In the genomic region with DNA sequence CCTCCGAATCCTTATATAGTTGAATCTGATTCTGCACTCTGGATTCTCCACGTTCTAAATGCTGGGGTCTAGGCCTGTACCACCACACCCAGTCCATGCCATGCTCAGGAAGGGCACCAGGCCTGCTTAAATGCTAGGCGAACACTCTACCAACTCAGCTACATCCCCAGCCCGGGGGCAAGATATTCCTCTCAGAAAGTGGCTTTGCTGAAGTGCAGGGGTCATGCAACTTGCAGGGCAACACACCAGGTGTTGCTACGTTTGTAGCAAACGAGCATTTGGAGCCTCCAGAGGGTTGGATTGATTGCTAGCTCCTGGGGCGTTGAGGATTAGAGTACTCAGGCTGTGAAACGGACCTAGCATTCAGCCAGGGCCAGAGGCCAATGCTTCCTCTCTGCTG, we compare ENCODE assay signal across 8 mouse cellular contexts. TPM values are rescaled to one million over a fixed set of nuclear protein-coding genes. Genes with fewer than 3 reads are reported as not detected.
DNase-seq lines count a peak whose midpoint lies in the region; ATAC-seq and TF ChIP-seq lines count a peak whose summit lies in the region.

No protein-coding gene starts in this region.

- H3K9ac ChIP-seq in heart, embryonic 11.5 days (ENCODE audit: low read depth, low read length) = 0 out of 2 replicates have a peak overlapping the region, but pooled peaks have one; percentile 49
- H3K9ac ChIP-seq in heart, embryonic 14.5 days (ENCODE audit: low read length) = peak overlapping the region; percentile 94
- peak overlapping the region; percentile 94 for H3K9ac ChIP-seq in liver, embryonic 15.5 days

- no peaks in the 10 kb centered on the region for H3K36me3 ChIP-seq in heart, embryonic 11.5 days (ENCODE audit: control insufficient read depth, insufficient read depth, low read length)
- no peaks in the 10 kb centered on the region for H3K36me3 ChIP-seq in heart, embryonic 14.5 days (ENCODE audit: control insufficient read depth, insufficient read depth, low read length)
- peaks cover 7% of the 10 kb centered on the region; the same call in 1 of the 2 replicates for H3K36me3 ChIP-seq in liver, embryonic 15.5 days (replicated peaks)

- TF ChIP-seq POLR2A in brain, embryonic 14.5 days (IDR thresholded peaks at IDR 0.05; ENCODE audit: borderline replicate concordance, extremely low read depth, insufficient read depth, insufficient read length, poor library complexity, severe bottlenecking) = no peak

- H3K4me1 ChIP-seq in heart, embryonic 11.5 days (ENCODE audit: control insufficient read depth, insufficient read depth, low read length) = peaks cover 21% of the 10 kb centered on the region
- peaks cover 15 to 17% of the 10 kb centered on the region in 2 experiments; a peak in 3 of 4 replicates for H3K4me1 ChIP-seq in heart, embryonic 14.5 days (ENCODE audit: control insufficient read depth in 2 of 2, insufficient read depth in 2 of 2, low read length in 2 of 2)
- peaks cover 63% of the 10 kb centered on the region for H3K4me1 ChIP-seq in liver, embryonic 15.5 days (replicated peaks)

- H3K4me3 ChIP-seq in heart, embryonic 11.5 days (ENCODE audit: low read depth, low read length) = peak overlapping the region; percentile 58
- H3K4me3 ChIP-seq in heart, embryonic 14.5 days (ENCODE audit: control insufficient read depth in 1 of 2, insufficient read depth in 1 of 2, low read depth in 1 of 2, low read length in 2 of 2) = peak overlapping the region; percentile 27 to 83
- H3K4me3 ChIP-seq in liver, embryonic 15.5 days (replicated peaks) = peak overlapping the region; percentile 93

- no peak for TF ChIP-seq CTCF in brain, embryonic 14.5 days (IDR thresholded peaks at IDR 0.05; ENCODE audit: borderline replicate concordance, extremely low read depth, insufficient read depth, insufficient read length)

- DNase-seq in heart, postnatal 4 days = no peak
- DNase-seq in brain, embryonic 14.5 days (ENCODE audit: low read depth) = peak; percentile 49
- no peak for DNase-seq in c-Kit-positive CD71-positive TER-119-positive erythroid progenitor cells, embryonic 14.5 days (ENCODE audit: low spot score)
- DNase-seq in layer of hippocampus, adult 9-11 months = no peak
- no peak for DNase-seq in frontal cortex, postnatal 36 days (ENCODE audit: low spot score in 2 of 2)

- H3K27me3 ChIP-seq in heart, embryonic 11.5 days (ENCODE audit: control insufficient read depth, insufficient read depth, low read length) = no peaks in the 10 kb centered on the region
- H3K27me3 ChIP-seq in heart, embryonic 14.5 days (ENCODE audit: control insufficient read depth, insufficient read depth, low read length) = no peaks in the 10 kb centered on the region
- no peaks in the 10 kb centered on the region for H3K27me3 ChIP-seq in liver, embryonic 15.5 days

- no peak for ATAC-seq in heart, embryonic 11.5 days (replicated peaks; ENCODE audit: insufficient number of reproducible peaks, low FRiP score, low TSS enrichment)
- ATAC-seq in heart, embryonic 14.5 days (ENCODE audit: insufficient number of reproducible peaks, insufficient read depth, low FRiP score, low read depth) = no peak
- no peak for ATAC-seq in liver, embryonic 15.5 days (ENCODE audit: insufficient read depth)

- no peak overlapping the region for H3K27ac ChIP-seq in heart, embryonic 11.5 days (ENCODE audit: low read depth, low read length)
- 0 out of 4 replicates have a peak overlapping the region, but pooled peaks of 1 of the 2 experiments have one; percentile 14 for H3K27ac ChIP-seq in heart, embryonic 14.5 days (replicated peaks in 1 of 2; ENCODE audit: control insufficient read depth in 1 of 2, insufficient read depth in 1 of 2, low read depth in 2 of 2, low read length in 2 of 2)
- peak overlapping the region; percentile 92 for H3K27ac ChIP-seq in liver, embryonic 15.5 days (replicated peaks)

- H3K9me3 ChIP-seq in heart, embryonic 11.5 days (replicated peaks; ENCODE audit: control insufficient read depth, low read length) = no peaks in the 10 kb centered on the region
- H3K9me3 ChIP-seq in heart, embryonic 14.5 days (ENCODE audit: control insufficient read depth, low read length) = no peaks in the 10 kb centered on the region
- no peaks in the 10 kb centered on the region for H3K9me3 ChIP-seq in liver, embryonic 15.5 days (replicated peaks)

- peak overlapping the region; percentile 78 for H3K4me2 ChIP-seq in heart, embryonic 11.5 days
- H3K4me2 ChIP-seq in heart, embryonic 14.5 days (ENCODE audit: low read length) = peak overlapping the region; percentile 75
- peak overlapping the region; percentile 86 for H3K4me2 ChIP-seq in liver, embryonic 15.5 days

- WGBS in heart, embryonic 11.5 days (ENCODE audit: insufficient replicate concordance) = 51% methylated on average over 8 of the region's 8 CpGs
- 48% methylated on average over 8 of the region's 8 CpGs for WGBS in heart, embryonic 14.5 days
- WGBS in liver, embryonic 15.5 days (ENCODE audit: insufficient replicate concordance) = 38% methylated on average over 8 of the region's 8 CpGs

RNA-seq across cellular contexts. Expression of gene Med21, which starts 9.2 kb away (rescaled TPM):
- polyA plus RNA-seq in heart, embryonic 11.5 days (2014; fragmentation: Nextera tagmentation; extraction: Ambion mirVana) = 129 and 133 TPM in 2 replicates
- total RNA-seq in heart, postnatal 4 days (2021) = 10 to 100 TPM; 64.0 to 67.8 TPM
- polyA plus RNA-seq in brain, embryonic 14.5 days (2012; rRNA removed) = 67.4 and 83.5 TPM in 2 replicates
- polyA plus RNA-seq in heart, embryonic 14.5 days (2014; fragmentation: Nextera tagmentation; extraction: Ambion mirVana) = 153 and 156 TPM in 2 replicates
- 57.6 and 59.1 TPM in 2 replicates for polyA plus RNA-seq in liver, embryonic 15.5 days (2015; fragmentation: Nextera tagmentation; extraction: Ambion mirVana)

RNA-seq across cellular contexts. Expression of gene Tm7sf3, which starts 9.5 kb away (rescaled TPM):
- polyA plus RNA-seq in heart, embryonic 11.5 days (2014; fragmentation: Nextera tagmentation; extraction: Ambion mirVana) = 39.9 and 48.3 TPM in 2 replicates
- 10 to 100 TPM; 25.4 to 25.5 TPM for total RNA-seq in heart, postnatal 4 days (2021)
- polyA plus RNA-seq in brain, embryonic 14.5 days (2012; rRNA removed) = 14.5 and 16.7 TPM in 2 replicates
- 43.2 and 44.7 TPM in 2 replicates for polyA plus RNA-seq in heart, embryonic 14.5 days (2014; fragmentation: Nextera tagmentation; extraction: Ambion mirVana)
- polyA plus RNA-seq in liver, embryonic 15.5 days (2015; fragmentation: Nextera tagmentation; extraction: Ambion mirVana) = 24.3 and 25.2 TPM in 2 replicates

RNA-seq across cellular contexts. Expression of gene Ints13, which starts 55.5 kb away (rescaled TPM):
- polyA plus RNA-seq in heart, embryonic 11.5 days (2014; fragmentation: Nextera tagmentation; extraction: Ambion mirVana) = 51.8 and 56.3 TPM in 2 replicates
- 10 to 100 TPM; 28.4 to 35.0 TPM for total RNA-seq in heart, postnatal 4 days (2021)
- polyA plus RNA-seq in brain, embryonic 14.5 days (2012; rRNA removed) = 53.3 and 55.3 TPM in 2 replicates
- 41.3 and 42.7 TPM in 2 replicates for polyA plus RNA-seq in heart, embryonic 14.5 days (2014; fragmentation: Nextera tagmentation; extraction: Ambion mirVana)
- polyA plus RNA-seq in liver, embryonic 15.5 days (2015; fragmentation: Nextera tagmentation; extraction: Ambion mirVana) = 29.4 and 30.3 TPM in 2 replicates

RNA-seq across cellular contexts. Expression of gene Fgfr1op2, which starts 56.1 kb away (rescaled TPM):
- 92.8 and 93.4 TPM in 2 replicates for polyA plus RNA-seq in heart, embryonic 11.5 days (2014; fragmentation: Nextera tagmentation; extraction: Ambion mirVana)
- total RNA-seq in heart, postnatal 4 days (2021) = 10 to 100 TPM; 63.8 to 66.8 TPM
- 33.0 and 33.9 TPM in 2 replicates for polyA plus RNA-seq in brain, embryonic 14.5 days (2012; rRNA removed)
- polyA plus RNA-seq in heart, embryonic 14.5 days (2014; fragmentation: Nextera tagmentation; extraction: Ambion mirVana) = 89.0 and 95.3 TPM in 2 replicates
- 81.0 and 83.4 TPM in 2 replicates for polyA plus RNA-seq in liver, embryonic 15.5 days (2015; fragmentation: Nextera tagmentation; extraction: Ambion mirVana)
